Mouse (Mus musculus): Measurements from ENCODE around the gene Clasrp. TPM values are rescaled to one million over a fixed set of nuclear protein-coding genes. Genes with fewer than 3 reads are reported as not detected.
A peak's percentile ranks its signal among the peaks of the same experiment; 100 is the strongest.
"Not testable (repeated sequence)": the region's sequence is repeated elsewhere in the genome, so short reads cannot be mapped to it uniquely, and the experiment has no call there.

Gene Clasrp
- polyA plus RNA-seq, 1 experiment from 2014 or later = 50.5 TPM

DNA sequence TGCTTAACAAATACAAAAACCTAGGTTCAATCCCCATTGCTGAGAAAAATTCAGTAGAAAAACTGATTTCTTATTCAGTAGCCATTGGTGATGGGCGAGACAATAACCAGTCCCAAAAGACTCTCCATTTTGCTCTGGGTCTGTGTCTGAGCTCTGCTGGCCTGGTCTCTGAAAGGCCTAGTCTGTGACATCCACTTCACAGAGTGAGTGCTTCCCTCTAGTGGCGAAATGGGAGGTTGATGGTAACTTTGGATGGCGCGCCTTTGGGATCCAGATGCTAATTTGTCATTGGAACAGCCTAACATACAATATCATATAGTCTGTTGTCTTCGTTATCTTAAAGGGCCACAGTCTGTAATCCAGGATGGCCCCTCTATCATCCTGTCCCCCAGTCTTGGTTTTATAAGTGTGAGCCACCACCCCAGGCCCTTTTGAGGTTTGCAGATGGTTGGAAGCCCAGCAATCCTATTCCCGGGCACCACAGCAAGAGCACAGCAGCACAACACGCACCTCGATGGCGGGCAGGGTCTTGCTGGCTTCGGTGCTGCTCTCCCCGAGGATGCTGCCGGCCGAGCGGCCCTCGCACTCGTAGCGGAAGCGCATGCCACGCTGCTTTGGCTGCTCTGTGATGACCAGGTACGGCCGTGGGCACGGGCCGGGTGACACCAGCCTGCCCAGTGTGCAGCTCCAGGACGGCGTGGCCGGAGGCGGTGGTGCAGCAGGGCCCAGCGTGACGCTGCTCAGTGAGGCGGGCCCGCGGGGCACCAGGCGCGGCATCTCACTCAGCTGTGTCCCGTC lies 14.9 kb upstream of the Clasrp start:
- DNase-seq (ENCODE audit: low spot score) = peak; percentile 91
- Histone ChIP-seq H3K4me2 (replicated peaks; ENCODE audit: low read depth, low read length) (peak overlapping the region; percentile 30), H3K27me3 (ENCODE audit: control insufficient read depth, insufficient read depth, low read length) (no peaks in the 10 kb centered on the region), H3K9me3 (ENCODE audit: control insufficient read depth, low read length) (no peaks in the 10 kb centered on the region), H3K4me1 (replicated peaks; ENCODE audit: control insufficient read depth, insufficient read depth, low read length) (no peaks in the 10 kb centered on the region), H3K4me3 (ENCODE audit: low read depth, low read length) (peak overlapping the region; percentile 19), H3K27ac (ENCODE audit: low read depth, low read length) (no peak overlapping the region), H3K36me3 (ENCODE audit: control insufficient read depth, insufficient read depth, low read length) (no peaks in the 10 kb centered on the region), H3K9ac (ENCODE audit: low read depth, low read length) (peak overlapping the region; percentile 16; the same call in 1 of the 2 replicates)
- WGBS = 7% methylated on average over 35 of the region's 35 CpGs
- peak; percentile 86 for ATAC-seq (ENCODE audit: low FRiP score)

- Histone ChIP-seq H3K27me3 (ENCODE audit: control insufficient read depth, insufficient read depth, low read length) (no peaks in the 10 kb centered on the region), H3K4me1 (replicated peaks; ENCODE audit: control insufficient read depth, insufficient read depth, low read length) (no peaks in the 10 kb centered on the region), H3K36me3 (ENCODE audit: control insufficient read depth, insufficient read depth, low read length) (no peaks in the 10 kb centered on the region), H3K27ac (ENCODE audit: low read depth, low read length) (no peak overlapping the region), H3K9ac (ENCODE audit: low read depth, low read length) (no peak overlapping the region), H3K4me2 (replicated peaks; ENCODE audit: low read depth, low read length) (no peak overlapping the region), H3K4me3 (ENCODE audit: low read depth, low read length) (no peak overlapping the region), H3K9me3 (ENCODE audit: control insufficient read depth, low read length) (no peaks in the 10 kb centered on the region)
- ATAC-seq (ENCODE audit: low FRiP score) = no peak
- no peak for DNase-seq (ENCODE audit: low spot score)
- 89% methylated on average over 12 of the region's 12 CpGs for WGBS
Observed at GRCm38 (mm10) chr7:19615036-19615577, 10.8 kb upstream of the Clasrp start.

DNA sequence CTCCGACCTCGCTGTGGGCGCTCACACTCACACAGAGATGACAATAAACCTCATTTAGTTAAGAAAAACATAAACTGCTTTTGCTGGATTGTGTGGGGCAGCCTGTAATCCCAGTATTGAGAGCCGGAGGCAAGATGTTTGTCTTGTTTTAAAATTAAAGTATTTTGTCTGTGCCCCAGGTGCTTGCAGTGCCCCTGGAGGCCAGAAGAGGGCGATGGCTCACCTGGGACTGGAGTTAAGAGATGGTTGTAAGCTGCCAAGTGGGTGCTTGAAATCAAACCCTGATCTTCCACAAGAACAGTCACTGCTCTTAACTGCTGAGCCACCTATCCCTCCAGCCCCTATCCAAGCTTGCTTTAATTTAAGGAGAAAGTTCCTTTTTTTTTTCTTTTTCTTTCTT lies 6.7 kb upstream of the Clasrp start:
- DNase-seq (ENCODE audit: low spot score) = no peak
- Histone ChIP-seq H3K27ac (ENCODE audit: low read depth, low read length) (no peak overlapping the region), H3K4me1 (replicated peaks; ENCODE audit: control insufficient read depth, insufficient read depth, low read length) (no peaks in the 10 kb centered on the region), H3K4me2 (replicated peaks; ENCODE audit: low read depth, low read length) (no peak overlapping the region), H3K9ac (ENCODE audit: low read depth, low read length) (no peak overlapping the region), H3K4me3 (ENCODE audit: low read depth, low read length) (no peak overlapping the region), H3K27me3 (ENCODE audit: control insufficient read depth, insufficient read depth, low read length) (no peaks in the 10 kb centered on the region), H3K36me3 (ENCODE audit: control insufficient read depth, insufficient read depth, low read length) (no peaks in the 10 kb centered on the region), H3K9me3 (ENCODE audit: control insufficient read depth, low read length) (no peaks in the 10 kb centered on the region)
- ATAC-seq (ENCODE audit: low FRiP score) = no peak
- 77% methylated on average over 5 of the region's 5 CpGs for WGBS

GRCm38 (mm10) chr7:19609641-19610332 lies 5.5 kb upstream of the Clasrp start:
- DNase-seq (ENCODE audit: low spot score) (no peak), ATAC-seq (ENCODE audit: low FRiP score) (no peak)
- Histone ChIP-seq H3K4me3 (ENCODE audit: low read depth, low read length) (no peak overlapping the region), H3K9ac (ENCODE audit: low read depth, low read length) (no peak overlapping the region), H3K9me3 (ENCODE audit: control insufficient read depth, low read length) (no peaks in the 10 kb centered on the region), H3K27me3 (ENCODE audit: control insufficient read depth, insufficient read depth, low read length) (no peaks in the 10 kb centered on the region), H3K27ac (ENCODE audit: low read depth, low read length) (no peak overlapping the region), H3K36me3 (ENCODE audit: control insufficient read depth, insufficient read depth, low read length) (no peaks in the 10 kb centered on the region), H3K4me1 (replicated peaks; ENCODE audit: control insufficient read depth, insufficient read depth, low read length) (no peaks in the 10 kb centered on the region), H3K4me2 (replicated peaks; ENCODE audit: low read depth, low read length) (no peak overlapping the region)
- WGBS = 93% methylated on average over 12 of the region's 12 CpGs

GRCm38 (mm10) chr7:19607291-19607690 lies 3.0 kb upstream of the Clasrp start:
- Histone ChIP-seq H3K4me2 (replicated peaks; ENCODE audit: low read depth, low read length) (no peak overlapping the region), H3K27ac (ENCODE audit: low read depth, low read length) (no peak overlapping the region), H3K4me3 (ENCODE audit: low read depth, low read length) (no peak overlapping the region), H3K27me3 (ENCODE audit: control insufficient read depth, insufficient read depth, low read length) (no peaks in the 10 kb centered on the region), H3K9me3 (ENCODE audit: control insufficient read depth, low read length) (no peaks in the 10 kb centered on the region), H3K4me1 (replicated peaks; ENCODE audit: control insufficient read depth, insufficient read depth, low read length) (peaks cover 6% of the 10 kb centered on the region), H3K36me3 (ENCODE audit: control insufficient read depth, insufficient read depth, low read length) (no peaks in the 10 kb centered on the region), H3K9ac (ENCODE audit: low read depth, low read length) (no peak overlapping the region)
- no peak for ATAC-seq (ENCODE audit: low FRiP score)
- WGBS = 84% methylated on average over 5 of the region's 5 CpGs
- DNase-seq (ENCODE audit: low spot score) = no peak

DNA sequence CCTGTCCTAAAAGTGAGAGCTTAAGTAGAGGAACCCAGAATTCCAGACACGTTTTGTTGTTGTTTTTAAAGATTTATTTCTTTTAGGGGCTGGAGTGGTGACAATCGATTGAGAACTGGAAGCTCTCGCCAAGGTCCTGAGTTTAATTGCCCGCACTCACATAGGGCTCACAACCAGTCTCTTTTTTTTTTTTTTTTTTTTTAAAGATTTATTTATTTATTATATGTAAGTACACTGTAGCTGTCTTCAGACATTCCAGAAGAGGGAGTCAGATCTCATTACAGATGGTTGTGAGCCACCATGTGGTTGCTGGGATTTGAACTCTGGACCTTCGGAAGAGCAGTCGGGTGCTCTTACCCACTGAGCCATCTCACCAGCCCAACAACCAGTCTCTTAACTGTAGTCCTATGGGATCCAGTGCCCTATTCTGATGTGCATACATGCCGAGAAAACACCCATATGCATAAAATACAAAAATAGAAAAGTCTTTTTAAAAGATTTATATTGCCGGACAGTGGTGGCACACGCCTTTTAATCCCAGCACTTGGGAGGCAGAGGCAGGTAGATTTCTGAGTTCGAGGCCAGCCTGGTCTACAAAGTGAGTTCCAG lies 424 bp upstream of the Clasrp start:
- peak overlapping the region; percentile 99 for H3K4me3 ChIP-seq (ENCODE audit: low read depth, low read length)
- H3K4me1 ChIP-seq (replicated peaks; ENCODE audit: control insufficient read depth, insufficient read depth, low read length); H3K36me3 ChIP-seq (ENCODE audit: control insufficient read depth, insufficient read depth, low read length); DNase-seq (ENCODE audit: low spot score); H3K27ac ChIP-seq (ENCODE audit: low read depth, low read length); H3K9me3 ChIP-seq (ENCODE audit: control insufficient read depth, low read length); H3K27me3 ChIP-seq (ENCODE audit: control insufficient read depth, insufficient read depth, low read length): not testable (repeated sequence)
- ATAC-seq (ENCODE audit: low FRiP score) = peak; percentile 3; the same call in 1 of the 2 replicates
- peak overlapping the region; percentile 93; the same call in 1 of the 2 replicates for H3K9ac ChIP-seq (ENCODE audit: low read depth, low read length)
- WGBS = 58% methylated on average over 10 of the region's 10 CpGs
- H3K4me2 ChIP-seq (replicated peaks; ENCODE audit: low read depth, low read length) = peak overlapping the region; percentile 93

GRCm38 (mm10) chr7:19603055-19603454 lies 1.2 kb downstream of the Clasrp start:
- 83% methylated on average over 12 of the region's 12 CpGs for WGBS
- Histone ChIP-seq H3K27ac (ENCODE audit: low read depth, low read length) (no peak overlapping the region), H3K9ac (ENCODE audit: low read depth, low read length) (peak overlapping the region; percentile 11; the same call in 1 of the 2 replicates), H3K27me3 (ENCODE audit: control insufficient read depth, insufficient read depth, low read length) (no peaks in the 10 kb centered on the region), H3K9me3 (ENCODE audit: control insufficient read depth, low read length) (no peaks in the 10 kb centered on the region), H3K36me3 (ENCODE audit: control insufficient read depth, insufficient read depth, low read length) (no peaks in the 10 kb centered on the region), H3K4me2 (replicated peaks; ENCODE audit: low read depth, low read length) (peak overlapping the region; percentile 93), H3K4me3 (ENCODE audit: low read depth, low read length) (no peak overlapping the region; the same call in 1 of the 2 replicates), H3K4me1 (replicated peaks; ENCODE audit: control insufficient read depth, insufficient read depth, low read length) (peaks cover 6% of the 10 kb centered on the region)
- DNase-seq (ENCODE audit: low spot score) (no peak), ATAC-seq (ENCODE audit: low FRiP score) (no peak)

- H3K9ac ChIP-seq (ENCODE audit: low read depth, low read length) = 0 out of 2 replicates have a peak overlapping the region, but pooled peaks have one; percentile 34
- no peak for ATAC-seq (ENCODE audit: low FRiP score)
- DNase-seq (ENCODE audit: low spot score) = no peak
- H3K9me3 ChIP-seq (ENCODE audit: control insufficient read depth, low read length) = no peaks in the 10 kb centered on the region
- no peaks in the 10 kb centered on the region for H3K36me3 ChIP-seq (ENCODE audit: control insufficient read depth, insufficient read depth, low read length)
- WGBS = 66% methylated on average over 5 of the region's 5 CpGs
- no peak overlapping the region for H3K4me2 ChIP-seq (replicated peaks; ENCODE audit: low read depth, low read length)
- no peak overlapping the region for H3K4me3 ChIP-seq (ENCODE audit: low read depth, low read length)
- no peak overlapping the region for H3K27ac ChIP-seq (ENCODE audit: low read depth, low read length)
- H3K27me3 ChIP-seq (ENCODE audit: control insufficient read depth, insufficient read depth, low read length) = no peaks in the 10 kb centered on the region
- H3K4me1 ChIP-seq (replicated peaks; ENCODE audit: control insufficient read depth, insufficient read depth, low read length) = peaks cover 6% of the 10 kb centered on the region
Observed at GRCm38 (mm10) chr7:19600562-19600961, 3.7 kb downstream of the Clasrp start.

Data from hindbrain, embryonic 11.5 days (tissue).